Mouse (Mus musculus) CD8-positive naive resting alpha-beta T cell, adult 2 months (primary cell): ENCODE measurements around the gene Ppp2r1b.

Experiments
- DNase-seq, 2 experiments: peaks; one replicate each; pipeline ENCODE4 v3.0.0; 2022; ENCODE audit warnings: low read depth in 2 of 2, low spot score in 2 of 2

The Ppp2r1b gene

DNA sequence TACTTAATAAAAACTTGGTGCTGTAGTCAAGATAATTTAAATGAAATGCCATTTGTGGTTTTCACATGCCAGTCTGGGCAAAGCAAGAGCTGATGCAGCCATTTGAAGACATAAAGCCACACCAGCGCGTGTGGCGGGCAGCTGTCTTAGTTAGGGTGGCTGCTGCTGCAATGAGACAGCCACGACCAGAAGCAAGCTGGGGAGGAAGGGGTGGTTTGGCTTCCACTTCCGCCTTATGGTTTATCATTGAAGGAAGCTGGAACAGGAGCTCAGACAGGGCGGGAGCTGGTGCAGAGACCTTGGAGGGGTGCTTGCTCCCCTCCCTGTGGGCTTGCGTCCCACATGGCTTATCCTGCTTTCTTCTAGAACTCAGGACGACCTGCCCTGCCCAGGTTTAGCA is 20.7 kb downstream of the Ppp2r1b start:
- DNase-seq = peak; percentile 13 to 28

DNA sequence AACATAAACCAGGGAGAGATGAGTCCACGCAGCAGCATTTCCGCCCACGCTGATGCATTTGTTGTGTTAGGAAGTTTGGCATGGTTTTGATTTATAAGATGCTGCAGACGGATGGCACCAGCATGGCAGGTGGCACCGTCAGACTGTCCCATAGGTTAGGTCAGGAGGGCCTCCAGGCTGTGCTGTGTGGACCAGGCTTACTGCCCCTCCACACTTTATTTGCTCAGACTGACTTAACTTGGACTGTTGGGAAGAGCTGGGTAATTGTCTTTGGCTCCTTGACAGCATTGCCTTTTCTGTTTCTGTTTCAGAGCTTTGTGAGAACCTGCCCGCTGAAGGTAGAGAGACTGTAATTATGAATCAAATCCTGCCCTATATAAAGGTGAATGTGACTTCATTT is 21.9 kb downstream of the Ppp2r1b start:
- DNase-seq = no peak

GRCm38 (mm10) chr9:50868182-50868581 is 23.1 kb downstream of the Ppp2r1b start:
- no peak for DNase-seq

- no peak for DNase-seq
Measured at GRCm38 (mm10) chr9:50873210-50873609, 28.1 kb downstream of the Ppp2r1b start.

DNA sequence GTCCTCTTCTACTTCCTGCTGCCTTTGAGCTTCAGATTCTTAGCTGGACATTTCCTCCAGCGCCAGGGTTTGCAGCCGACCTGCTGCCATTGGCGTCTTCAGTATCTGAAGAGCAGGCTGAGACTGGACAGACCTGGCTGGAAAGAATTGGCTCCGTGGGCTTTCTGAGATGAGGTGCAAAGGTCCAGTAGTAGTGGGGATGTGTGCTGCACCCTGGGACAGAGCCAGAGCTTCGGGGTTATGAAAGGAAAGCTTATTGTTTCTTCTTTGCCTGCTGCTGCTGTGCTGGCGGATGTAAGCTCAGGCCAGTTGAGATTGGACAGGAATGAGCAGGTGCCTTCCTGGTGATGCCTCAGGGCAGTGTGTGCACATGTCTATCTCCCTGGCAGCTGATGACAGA is 28.9 kb downstream of the Ppp2r1b start:
- DNase-seq = no peak

- no peak for DNase-seq
Measured at GRCm38 (mm10) chr9:50875470-50875869, 30.4 kb downstream of the Ppp2r1b start.

GRCm38 (mm10) chr9:50876287-50876686 is 31.2 kb downstream of the Ppp2r1b start:
- no peak for DNase-seq

GRCm38 (mm10) chr9:50877431-50877830 is 32.3 kb downstream of the Ppp2r1b start:
- no peak for DNase-seq

GRCm38 (mm10) chr9:50882183-50882582 is 37.1 kb downstream of the Ppp2r1b start:
- DNase-seq = no peak

- DNase-seq = no peak
Measured at GRCm38 (mm10) chr9:50884093-50884492, 39.0 kb downstream of the Ppp2r1b start.

GRCm38 (mm10) chr9:50884741-50885599 is 39.9 kb downstream of the Ppp2r1b start:
- no peak for DNase-seq

DNA sequence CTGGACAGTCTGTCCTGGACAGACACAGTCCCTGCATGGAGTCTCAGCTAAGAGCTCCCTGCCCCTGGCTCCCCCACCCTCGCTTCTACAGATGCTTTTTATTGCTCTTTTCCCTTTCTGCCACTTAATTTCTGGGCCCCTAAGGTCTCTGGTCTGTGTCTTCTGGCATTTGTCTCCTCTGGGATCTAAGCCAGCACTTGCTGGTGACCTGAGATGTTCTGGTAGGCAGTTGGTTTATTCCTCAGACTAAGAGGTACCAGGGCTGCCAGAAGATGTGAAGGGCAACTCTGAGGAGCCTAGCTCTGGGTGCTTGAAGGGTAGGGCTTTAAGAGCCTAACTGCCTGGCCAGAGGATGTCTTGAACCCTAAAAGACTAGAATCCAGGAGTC is 40.5 kb downstream of the Ppp2r1b start:
- no peak for DNase-seq

- DNase-seq = no peak
Measured at GRCm38 (mm10) chr9:50886870-50887269, 41.8 kb downstream of the Ppp2r1b start.

GRCm38 (mm10) chr9:50887351-50887750 is 42.2 kb downstream of the Ppp2r1b start:
- no peak for DNase-seq

GRCm38 (mm10) chr9:50889211-50889610 is 44.1 kb downstream of the Ppp2r1b start:
- no peak for DNase-seq

DNA sequence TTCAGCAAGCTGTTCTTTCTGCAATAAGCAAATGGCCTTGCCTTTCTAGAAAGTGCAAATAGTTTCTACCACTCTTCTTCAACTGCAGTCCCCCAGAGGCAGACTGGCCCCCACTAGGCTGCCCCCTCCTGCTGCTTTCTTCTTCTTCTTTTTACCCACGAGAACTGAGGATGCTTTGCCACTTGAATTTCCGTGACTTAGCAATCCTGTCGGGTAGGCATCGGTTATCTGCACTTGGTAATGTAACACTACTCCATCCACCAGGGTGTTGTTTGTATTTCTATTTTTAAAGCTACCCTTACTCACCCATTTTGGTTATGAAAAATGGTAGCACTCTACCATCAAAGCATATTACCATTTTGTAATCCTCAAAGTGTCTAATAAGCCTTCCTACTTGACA is 44.9 kb downstream of the Ppp2r1b start:
- DNase-seq = no peak

GRCm38 (mm10) chr9:50890494-50891090 is 45.5 kb downstream of the Ppp2r1b start:
- DNase-seq = no peak

DNA sequence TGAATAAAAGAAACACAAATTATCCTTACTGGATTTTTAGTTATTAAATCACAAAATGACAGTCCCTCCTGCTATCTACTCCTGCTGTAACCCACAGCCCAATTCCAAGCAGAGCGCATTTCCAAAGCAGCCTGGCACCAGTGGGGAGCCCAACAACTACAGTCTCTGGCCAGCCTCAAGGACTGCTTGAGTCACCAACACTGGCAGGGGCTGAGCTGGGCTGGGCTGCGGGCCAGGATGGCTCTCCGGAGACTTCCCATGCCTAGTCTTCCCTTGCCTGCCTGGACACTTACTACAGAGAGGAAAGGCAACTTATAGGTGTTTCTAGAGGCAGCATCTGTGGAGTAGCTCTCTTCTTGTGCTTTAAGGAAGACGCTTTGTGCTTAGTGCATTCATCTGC is 48.6 kb downstream of the Ppp2r1b start:
- no peak for DNase-seq

DNA sequence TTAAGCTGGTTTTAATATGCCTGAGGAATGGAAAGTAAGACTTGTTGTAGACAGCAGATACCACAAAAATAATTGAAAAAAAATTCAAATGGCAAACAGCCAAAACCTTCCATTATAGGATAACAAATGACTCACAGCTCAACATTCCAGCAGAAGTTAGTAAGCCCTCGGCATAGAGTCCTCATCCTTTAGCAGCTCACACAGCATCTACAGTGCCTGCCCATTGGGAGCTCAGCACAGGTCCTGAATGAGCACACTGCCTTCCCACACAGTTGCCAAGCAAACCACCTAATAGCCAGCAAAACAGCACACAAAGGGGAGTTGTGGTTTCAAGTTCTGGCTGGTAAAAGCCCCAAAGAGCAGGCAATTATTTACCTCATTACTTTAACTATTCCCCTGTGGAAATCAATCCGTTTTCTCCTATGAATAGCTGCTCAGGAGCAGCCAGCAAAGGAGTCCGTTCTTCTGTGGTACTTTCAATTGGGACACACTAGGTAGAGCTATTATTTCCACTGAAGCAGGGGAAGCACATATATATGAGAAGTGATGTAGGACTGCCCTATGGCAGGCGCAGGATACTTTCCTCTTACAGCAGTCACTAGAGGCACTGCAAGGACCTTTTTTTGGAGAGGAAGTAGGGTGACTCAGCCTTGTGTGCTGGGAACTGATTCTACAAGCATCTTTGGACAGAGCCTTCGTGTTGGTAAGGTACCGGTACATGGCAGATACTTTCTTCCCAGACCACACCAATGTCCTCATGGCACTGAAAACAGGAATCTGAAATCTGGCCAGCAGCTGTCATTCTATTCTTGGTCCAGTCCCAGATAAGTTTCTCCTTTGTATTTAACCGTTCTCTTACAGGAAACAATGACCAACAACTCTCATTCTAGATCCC is 55.2 kb downstream of the Ppp2r1b start:
- no peak for DNase-seq

- DNase-seq = no peak
Measured at GRCm38 (mm10) chr9:50904196-50904847, 59.2 kb downstream of the Ppp2r1b start.

DNA sequence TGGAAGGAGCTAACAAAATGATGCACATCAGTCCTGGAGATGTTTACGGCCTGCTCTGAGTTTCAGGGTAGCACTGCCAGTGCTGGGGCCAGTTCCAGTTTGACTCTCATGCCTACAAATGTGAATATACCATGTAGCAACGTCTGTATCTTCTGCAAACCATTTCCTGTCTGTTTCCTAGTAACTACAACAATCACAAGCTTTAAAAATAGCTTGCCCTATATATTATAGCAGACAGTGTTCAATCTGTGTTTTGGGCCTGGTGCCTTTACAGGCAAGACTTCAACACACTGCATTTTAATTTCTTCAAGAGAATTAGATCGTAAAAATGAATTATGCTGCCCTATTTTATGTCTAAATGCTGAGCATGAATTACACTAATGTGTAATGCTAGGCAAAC is 60.2 kb downstream of the Ppp2r1b start:
- DNase-seq = no peak
